Mouse (Mus musculus) left cerebral cortex, postnatal 25 days (tissue): ENCODE measurements at regions not wholly inside any gene's neighbourhood (a gene's known extent, or its start where the extent isn't known, plus 50 kb on each side); places are given as distances from the start of the nearest gene placed in this dataset.

Source experiments
- DNase-seq, 2 experiments: peaks; one replicate each; pipeline ENCODE4 v3.0.0; 2022; ENCODE audit warnings: low spot score in 2 of 2, mixed read lengths in 1 of 2
- intact Hi-C: fragments of 180-260 bp; cut with DNase I; formaldehyde crosslinking; loops from one replicate; pipeline ENCODE4 v1.15.1; 2025

DNA sequence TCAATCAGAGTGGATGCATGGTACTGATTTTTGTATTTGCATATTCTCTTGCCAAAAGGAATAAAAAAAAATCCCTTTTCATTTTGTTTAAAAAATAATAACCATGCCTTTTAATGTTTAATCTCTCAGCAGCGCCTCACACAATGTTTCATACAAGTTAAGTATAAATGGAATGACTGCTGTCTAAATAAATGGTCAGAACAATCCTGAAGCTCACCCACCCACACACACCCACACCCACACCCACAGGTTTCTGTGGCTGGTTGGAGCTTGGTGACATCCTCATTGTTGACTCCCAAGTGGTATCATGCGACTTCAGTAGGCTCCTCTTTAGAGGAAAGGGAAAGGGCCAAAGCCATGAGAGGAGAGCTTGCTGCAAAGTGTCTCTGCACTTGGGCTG, 361.6 kb upstream of the Arid1b start:
- intact Hi-C loops, result no loop called here
- no peak for DNase-seq

DNA sequence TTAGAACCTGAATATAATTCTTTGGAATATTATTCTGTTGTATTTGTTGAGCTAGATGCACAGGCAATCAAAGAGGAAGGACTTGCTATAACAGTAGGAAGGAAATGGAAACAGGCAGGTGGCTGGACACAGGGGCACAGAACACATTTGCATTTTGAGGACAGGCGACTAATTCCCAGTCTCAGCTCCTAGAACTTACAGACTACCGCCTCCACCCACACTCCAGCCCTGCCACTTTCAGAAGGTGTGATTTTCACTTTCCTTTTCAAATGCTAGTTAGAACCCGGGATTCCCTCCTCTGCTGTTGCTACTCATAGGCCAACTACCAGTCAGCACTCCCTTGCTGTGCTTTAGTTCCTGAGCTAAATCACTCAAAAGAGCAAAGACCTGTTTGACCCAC, 360.4 kb upstream of the Arid1b start:
- DNase-seq, result peak; percentile 34 to 83
- intact Hi-C loops, result no loop called here

DNA sequence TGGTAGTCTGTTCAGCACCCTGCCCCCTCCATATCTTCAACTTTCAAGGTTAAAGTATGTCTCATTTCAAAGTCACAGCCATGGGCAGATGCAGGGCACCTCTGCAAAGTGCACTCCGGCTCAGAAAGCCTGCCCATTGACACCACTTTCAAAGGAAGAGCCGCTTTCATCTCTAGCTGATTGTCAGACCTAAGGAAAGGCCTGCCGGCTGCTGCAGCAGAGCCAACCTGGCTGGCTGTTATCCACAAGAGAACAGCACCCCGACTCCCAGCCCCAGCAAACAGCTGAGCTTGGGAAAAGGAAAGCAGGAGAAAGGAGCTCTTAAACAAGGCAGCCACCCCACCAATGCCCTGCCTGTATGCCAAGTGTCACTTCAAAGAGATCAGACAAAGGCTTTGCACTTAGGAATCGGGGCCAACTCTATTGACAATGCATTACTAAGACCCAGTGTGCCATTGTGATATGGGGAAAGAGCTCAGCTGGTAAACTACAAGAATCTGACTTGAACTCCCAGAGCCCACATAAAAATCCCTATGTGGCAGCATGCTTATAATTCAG, 357.3 kb upstream of the Arid1b start:
- no peak for DNase-seq
- intact Hi-C loops, result no loop called here

DNA sequence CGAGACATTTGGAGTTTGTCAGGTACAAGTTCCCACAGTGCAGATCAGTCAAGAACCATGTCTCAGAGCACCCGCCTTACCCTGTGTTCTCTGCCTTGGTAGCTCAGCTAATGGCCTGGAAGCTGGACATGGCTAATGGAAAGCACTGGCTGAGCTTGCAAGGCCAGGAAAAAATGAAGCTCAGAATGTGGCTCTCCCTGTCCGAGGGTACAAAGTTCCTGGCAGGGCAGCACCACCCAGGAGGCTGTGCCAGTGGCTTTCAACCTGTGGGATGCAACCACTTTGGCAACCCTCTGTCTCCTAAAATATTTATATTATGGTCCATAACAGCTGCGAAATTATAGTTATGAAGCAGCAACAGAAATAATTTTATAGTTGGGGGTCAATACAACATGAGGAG, 354.6 kb upstream of the Arid1b start:
- intact Hi-C loops, result no loop called here

DNA sequence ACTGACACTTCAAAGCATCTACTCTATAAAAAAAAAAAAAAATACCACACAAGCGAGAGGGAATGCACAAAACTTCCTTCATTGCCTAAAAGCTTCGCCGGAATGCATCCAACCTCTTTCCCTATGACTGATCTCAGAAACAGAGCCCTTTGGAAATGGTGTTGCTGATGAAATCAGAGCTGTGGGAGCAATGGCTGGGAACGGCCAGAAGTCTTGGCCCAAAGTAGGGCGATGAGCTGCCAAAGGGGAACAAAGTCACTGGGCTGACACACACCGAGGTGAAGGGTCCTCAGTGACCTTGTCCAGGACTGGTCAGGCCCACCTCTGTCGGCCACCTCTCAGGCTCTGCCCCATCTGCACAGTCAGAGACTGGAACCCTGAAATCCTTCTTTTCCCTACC, 353.6 kb upstream of the Arid1b start:
- intact Hi-C loops, result no loop called here
- DNase-seq, result no peak

More for the DNA sequence above, 354.6 kb upstream of the Arid1b start:
- DNase-seq, result no peak

DNA sequence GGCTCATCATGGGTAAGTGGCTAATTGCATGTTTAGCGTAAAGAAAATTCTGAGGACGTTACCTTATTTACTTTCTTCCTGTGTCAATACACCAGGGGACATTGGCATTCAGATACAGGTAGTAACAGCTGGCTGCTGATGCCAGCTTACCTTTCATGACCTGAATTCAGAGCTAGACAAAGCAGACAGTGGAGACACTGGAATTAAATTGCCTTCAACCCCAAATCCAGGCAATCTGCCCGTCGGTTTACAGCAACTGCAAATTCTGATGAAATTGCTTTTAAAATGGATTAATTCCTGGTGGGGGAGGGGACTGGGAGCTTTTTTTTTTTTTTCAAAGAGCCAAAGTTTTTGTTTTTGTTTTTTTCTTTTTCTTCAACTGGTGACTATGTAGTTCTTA, 353.0 kb upstream of the Arid1b start:
- no peak for DNase-seq
- intact Hi-C loops, result no loop called here

DNA sequence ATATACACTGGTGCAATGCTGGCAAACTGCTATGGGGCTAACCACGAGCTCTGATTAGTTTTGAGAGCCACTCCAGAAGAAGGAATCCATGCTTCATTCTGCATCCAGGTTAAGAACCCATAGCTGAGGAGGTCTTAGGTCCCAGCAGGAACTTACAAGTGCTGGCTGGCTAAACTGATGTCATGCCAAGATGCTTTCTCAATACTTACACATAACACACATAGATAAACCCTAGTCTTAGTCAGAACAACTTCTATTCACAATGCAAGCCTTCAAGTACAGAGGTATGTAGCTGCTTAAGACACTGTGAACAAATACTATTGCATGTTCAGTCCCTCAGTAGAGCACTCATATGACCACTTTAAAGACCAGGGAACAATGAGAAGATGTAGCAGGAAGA, 352.1 kb upstream of the Arid1b start:
- intact Hi-C loops, result no loop called here
- no peak for DNase-seq

DNA sequence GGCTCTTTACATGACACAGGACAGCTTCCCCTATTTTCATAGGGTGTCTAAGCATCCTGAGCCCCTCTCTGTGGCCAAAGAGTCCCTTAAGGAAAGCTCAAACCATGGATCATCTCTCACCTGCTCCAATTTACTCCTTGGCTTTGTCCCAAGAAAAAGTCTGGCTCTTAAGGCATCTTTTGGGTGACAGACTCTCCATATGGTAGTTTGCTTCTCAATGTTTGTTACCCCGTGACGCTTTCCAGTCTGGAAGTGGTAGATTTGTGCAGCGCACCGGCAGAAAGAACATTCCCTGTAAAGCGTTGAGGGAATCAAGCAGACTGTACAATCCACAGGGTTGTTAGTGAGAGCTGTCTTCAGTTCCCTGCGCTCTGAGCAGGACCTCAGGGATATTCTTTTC, 350.8 kb upstream of the Arid1b start:
- intact Hi-C loops, result no loop called here
- no peak for DNase-seq

DNA sequence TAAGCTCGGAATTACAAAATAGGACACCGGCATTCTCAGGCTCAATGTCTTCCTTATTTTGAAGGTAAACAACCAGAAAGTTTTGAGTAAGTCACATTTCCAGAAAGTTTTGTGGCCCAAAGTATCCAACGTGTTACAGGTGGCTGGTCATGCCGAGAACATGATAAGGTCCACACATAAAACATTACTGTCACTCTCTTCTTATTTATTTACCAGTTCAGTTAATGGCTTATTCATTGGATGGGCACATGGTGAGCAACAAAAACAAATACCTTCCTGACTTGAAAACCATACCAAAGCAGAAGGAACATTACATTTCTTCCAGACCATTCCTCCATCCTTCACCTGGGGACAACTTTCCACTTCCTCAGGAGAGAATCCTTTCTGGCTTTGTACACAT, 345.5 kb upstream of the Arid1b start:
- intact Hi-C loops, result no loop called here
- DNase-seq, result no peak

DNA sequence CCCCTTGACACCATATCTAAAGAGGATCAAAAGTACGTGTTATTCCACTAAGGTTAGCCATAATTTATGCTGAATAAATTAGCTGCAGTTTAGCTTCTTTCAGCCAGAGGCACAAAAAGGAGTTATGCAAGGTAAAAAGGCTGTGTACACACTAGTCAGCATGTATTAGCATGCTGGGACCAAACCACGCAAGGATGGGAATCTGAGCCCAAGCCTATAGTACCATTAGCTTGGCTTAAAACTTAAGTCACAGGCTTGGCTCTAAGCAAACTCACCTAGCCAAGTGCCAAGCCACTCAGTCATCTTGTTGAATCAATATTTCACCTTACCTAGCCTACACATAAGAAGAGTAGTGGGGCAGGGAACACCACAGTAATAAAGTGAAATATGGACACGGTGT, 339.9 kb upstream of the Arid1b start:
- intact Hi-C loops, result no loop called here
- no peak for DNase-seq

DNA sequence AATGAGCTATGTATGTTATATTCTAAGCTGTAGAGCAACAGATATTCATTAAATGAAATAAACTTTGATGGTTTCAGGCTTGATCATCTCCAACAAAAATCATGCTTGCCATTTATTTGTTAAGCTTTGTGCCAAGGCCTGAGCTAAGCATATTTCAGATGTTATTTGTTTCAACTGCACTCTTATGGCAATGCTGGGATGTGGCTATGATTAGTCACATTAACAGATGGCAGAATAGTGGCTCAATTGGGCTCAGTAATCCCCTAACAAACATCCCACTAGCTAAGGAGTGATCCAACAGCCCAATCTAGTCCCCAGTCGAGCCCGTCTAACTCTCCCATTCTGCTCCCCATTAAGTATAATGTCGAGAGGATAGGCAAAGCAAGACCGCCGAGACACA, 332.1 kb upstream of the Arid1b start:
- intact Hi-C loops, result no loop called here
- DNase-seq, result no peak

DNA sequence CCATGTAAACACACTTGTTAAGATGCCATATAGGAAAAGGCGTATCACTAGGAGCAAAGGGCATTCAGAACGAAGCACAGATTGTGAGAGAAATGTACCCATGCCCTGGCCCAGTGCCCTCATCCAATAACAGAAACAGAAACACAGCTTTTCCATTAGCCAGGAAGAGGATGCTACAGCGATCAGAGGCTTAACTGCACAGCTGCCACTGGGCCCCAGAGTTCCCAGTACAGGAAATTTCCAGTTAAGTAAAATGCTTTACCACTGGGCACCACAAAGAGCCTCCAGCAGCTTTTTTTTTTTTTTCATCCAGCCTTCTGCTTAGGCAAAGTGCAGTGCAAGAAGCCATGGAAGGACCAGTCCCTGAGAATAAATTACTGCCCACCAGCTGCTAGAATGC, 325.6 kb upstream of the Arid1b start:
- DNase-seq, result no peak
- intact Hi-C loops, result no loop called here

DNA sequence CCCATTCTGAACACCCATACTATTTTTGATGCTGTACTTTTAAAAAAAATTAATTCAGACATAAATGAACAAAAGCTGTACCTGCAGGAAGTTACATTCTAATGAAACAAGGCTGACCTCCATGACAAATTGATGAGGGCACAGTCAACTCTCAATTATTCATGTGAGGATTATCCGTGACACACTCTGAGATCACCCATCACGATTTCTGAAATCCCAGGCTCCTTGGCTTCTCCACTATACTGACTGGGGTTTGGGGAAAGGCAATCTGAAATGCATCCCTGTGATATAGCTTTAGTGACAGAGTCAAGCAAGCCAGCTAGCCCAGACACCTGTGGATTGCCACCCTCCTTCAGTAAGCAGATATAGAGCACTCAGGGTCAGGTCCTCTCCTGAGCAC, 320.9 kb upstream of the Arid1b start:
- intact Hi-C loops, result no loop called here
- DNase-seq, result no peak

DNA sequence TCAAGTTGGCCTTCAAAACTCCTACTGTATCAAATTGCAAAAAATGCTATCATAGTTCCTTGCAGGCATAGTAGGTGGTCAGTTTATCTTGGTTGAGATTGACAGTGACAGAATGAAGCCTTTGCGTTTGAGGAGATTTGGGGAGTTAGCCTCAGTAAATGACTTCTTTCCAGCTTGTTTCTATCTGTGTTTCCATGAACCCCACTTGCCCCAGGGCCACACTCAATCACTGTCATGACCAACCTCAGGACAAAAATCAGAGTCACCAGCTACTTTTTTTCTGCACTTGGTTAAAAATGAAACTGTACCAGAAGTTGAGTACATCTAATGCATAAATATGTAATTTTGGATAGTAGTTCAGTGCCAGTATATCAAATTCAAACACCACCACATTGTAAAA, 287.7 kb upstream of the Arid1b start:
- DNase-seq, result no peak
- intact Hi-C loops, result no loop called here

DNA sequence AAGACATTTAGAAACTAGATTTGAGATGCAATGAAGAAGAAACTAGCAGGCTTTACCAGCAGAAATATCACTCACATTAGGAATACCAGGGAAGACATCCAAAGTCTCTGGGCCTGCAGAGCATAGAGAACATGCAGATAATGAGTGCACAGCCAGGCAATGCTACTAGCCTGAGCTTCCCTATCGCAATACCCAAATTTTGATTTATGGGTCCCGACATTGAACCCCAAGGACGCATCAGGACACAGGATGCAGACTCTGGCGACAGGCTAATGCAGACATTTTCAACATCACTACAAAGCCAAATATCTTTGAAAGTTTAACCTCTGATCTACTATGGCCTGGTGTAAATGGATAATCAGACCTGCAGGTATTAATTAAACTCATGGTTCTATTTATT, 273.1 kb upstream of the Arid1b start:
- intact Hi-C loops, result no loop called here
- DNase-seq, result no peak

DNA sequence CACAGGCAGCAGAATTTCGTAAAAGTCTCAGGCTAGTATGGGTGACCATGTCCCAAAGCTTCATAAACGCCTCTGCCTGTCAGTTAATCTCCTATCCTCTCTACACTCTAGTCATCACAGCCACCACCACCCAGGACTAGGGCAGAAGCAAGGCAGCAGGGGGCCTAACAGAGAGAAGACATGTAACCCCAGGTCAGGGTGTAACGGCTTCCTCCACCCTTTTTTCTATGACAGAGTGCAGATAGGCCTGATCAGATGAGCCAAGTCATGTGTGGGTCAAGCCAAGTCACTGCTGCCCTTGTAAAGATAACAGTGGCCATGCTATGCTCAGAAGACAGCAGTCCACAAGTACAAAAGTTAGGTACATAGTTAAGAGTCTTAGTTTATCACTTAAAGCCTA, 270.1 kb upstream of the Arid1b start:
- intact Hi-C loops, result no loop called here
- no peak for DNase-seq

DNA sequence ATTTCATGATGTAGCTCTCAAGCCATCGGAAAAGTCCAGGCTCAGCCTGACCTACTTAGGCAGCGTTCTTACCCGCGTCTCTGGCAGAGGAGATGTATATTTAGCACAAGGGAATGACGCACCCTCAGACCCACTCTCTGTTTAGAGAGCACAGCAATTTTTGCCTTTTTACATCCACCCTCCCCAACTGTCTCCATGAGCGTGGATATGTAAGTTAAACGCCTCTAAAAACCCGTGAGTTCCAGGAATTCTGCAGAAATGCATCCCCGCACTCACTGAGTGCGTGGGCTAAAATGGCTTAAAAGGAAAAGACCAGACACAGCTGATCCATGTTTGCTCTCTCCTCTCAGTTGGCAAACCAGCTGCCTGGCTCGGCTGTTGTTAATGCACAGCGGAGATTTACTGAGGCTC, 267.8 kb upstream of the Arid1b start:
- peak; percentile 68 to 96 for DNase-seq
- intact Hi-C loops, result loop anchor here (2.0 to 5.0 kb wide), 5 partner anchors 141 to 344 kb away; no protein-coding TSS in a partner anchor

DNA sequence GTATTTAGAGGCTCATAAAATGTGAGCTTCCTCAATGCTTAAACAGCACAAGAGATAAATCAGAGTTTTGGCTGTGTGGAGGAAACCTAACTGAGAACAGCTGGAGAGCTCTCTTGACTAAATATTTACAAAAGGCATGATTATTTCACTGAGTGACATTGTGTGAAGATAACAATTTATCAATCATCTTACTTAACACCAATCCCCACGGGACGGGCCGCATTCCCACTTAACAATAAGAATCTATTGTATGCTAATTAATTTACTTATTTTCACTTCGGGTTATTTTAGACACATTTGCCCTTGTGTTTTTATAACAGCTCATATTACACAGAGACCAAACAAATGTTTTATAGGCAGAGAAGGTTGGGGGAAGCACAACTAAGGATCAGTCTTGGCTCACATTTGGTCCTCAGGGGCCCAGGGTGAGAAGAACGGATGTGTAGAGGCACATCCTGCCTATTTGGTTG, 259.7 kb upstream of the Arid1b start:
- DNase-seq, result no peak
- intact Hi-C loops, result no loop called here

DNA sequence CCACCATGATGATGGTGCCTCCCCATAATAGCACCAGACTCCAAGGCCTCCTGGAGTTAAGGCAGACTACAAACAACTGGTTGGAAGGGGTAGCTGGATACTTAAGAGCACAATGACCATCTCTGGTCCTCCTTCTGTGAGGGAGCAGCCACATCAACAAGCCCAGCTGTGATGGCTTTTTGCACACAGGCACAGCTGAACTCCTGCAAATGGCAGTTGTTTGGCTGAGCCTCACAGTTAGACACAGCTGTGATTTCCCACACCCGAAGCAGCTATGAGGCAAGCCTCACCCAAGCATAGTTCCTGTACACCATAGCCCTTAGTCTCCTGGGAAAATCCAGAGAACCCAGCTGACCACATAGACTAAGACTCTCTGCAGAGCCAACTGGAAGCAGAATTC, 258.9 kb upstream of the Arid1b start:
- no peak for DNase-seq
- intact Hi-C loops, result no loop called here

DNA sequence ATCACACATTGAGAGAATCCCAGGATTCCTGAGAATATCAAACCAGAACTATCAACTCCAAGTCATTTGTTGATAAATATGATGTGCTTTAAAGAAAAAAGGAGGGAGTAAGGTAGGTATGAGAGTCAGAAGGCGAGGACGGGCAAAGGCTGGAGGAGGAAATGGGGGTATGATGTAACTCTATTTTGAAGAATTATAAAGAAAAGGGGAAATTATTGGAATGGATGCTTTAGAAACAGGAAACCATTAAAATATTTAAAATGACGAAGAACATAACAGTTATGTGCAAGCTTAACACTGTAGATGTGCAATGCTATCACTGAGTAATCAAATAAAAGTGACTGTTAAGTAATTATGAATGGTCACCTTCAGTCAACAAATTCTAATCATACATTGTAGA, 257.4 kb upstream of the Arid1b start:
- intact Hi-C loops, result no loop called here
- no peak for DNase-seq

DNA sequence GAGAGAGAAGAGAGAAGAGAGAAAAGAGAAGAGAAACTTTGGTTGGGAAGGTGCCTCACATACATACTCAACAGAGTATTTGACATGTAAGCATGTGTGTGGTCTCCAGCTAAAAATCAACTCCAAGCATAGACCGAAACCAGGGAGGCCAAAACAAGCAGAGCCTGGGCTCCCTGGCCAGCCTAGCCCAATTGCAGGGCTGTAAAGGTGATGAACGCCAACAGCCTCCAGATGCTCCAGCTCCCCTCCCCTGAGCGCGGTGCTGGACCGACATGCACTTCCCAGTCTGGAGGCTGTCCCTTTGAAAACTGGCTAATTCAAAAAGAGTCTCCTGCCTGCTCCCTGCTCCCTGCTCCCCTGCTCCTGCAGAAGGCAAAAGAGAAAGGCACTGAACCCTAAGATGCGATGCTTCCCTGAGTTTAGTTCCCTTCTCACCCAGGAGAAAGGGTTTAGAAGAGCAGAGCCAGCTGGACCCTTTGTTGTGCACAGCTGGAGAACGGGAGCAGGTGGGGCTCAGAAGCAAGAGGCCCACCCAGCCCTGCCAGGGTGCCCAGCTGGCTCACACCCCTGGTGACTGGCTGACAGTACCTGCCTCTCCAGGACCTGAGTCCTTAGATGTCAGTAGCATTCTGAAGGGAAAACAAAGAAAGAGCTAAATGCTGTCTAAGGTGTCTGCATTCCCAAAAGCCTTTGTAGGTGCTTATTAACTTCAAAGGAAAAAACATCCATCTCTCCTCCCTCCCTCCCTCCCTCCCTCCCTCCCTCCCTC, 255.2 kb upstream of the Arid1b start:
- intact Hi-C loops, result no loop called here

DNA sequence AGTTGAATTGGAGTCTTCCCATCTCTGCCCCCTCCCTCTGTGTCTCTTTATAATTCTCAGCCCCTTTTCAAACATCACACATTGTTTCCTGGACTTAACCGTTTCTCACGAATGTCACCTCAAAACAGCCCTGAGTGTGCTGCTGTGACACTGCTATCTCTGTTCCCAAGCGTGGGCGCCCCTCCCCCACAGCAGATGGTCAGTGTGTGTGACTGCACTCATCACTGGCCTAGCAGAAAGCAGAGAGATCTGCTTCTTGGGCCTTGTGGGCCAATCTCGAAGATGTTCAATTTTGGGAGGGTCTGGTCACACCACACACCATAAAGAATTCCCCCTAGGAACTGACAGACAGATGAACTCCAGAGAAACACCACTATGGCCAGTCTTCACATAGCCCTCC, 253.3 kb upstream of the Arid1b start:
- DNase-seq, result peak; percentile 26 to 63
- intact Hi-C loops, result no loop called here

More for the DNA sequence above, 255.2 kb upstream of the Arid1b start:
- no peak for DNase-seq
